Mouse (Mus musculus): ENCODE measurements around the gene Dcun1d2.
A peak's percentile ranks its signal among the peaks of the same experiment; 100 is the strongest.
"Not testable (repeated sequence)": the region's sequence is repeated elsewhere in the genome, so short reads cannot be mapped to it uniquely, and the experiment has no call there.

Dcun1d2 gene

DNA sequence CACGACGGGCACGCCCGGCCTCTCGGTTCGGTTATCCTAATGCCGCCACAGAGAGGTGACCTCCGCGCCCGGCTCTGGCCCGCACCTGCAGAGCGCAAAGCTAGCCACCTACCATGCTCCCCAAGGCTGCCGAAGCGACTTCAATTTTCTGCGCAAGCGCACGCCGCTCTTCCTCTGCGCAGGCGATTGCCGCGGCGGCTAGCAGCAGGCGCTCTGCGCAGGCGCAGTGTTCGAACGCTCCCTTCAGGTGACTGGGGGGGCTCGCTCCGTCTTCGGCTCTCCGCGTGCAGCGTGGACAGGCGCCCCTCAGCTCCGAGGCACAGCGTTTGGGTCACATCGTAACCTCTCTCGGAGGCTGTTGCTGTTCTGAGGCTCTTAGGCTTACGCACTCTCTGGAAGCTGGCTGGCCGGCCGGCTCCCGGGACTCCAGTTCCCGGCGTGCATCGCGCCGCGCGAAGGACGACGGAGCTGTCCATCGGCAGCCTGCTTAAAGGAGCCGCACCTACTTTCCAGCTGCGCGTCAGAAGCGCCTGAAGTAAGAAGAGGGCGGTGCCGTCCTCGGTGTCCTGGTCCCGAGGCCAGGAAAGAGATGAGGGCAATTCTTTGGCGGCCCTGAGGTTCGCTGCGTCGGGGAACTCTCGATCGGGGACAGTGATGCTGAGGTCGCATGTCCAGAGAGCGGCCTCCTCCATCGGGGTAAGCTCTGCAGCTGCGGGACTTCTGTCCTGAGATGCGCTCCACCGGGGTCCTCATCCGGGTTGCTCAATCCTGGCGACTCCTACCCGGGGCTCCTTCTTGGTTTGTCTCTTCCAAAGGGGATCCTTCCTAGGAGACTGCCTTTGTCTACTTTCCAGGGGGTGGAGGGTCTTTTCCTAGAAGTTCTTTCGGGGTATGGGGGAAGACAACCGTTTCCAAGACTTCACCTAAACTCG, at the start of gene Dcun1d2, which contains the start of gene Tmco3:
Gene Dcun1d2 (minus strand): TSS at position 440 of the 932 bp plus-strand sequence.
Gene Tmco3 (plus strand): TSS at position 499 of the 932 bp plus-strand sequence.
- DNase-seq (ENCODE audit: low read depth in 1 of 2, low spot score in 2 of 2) = peak; percentile 76 to 89

DNA sequence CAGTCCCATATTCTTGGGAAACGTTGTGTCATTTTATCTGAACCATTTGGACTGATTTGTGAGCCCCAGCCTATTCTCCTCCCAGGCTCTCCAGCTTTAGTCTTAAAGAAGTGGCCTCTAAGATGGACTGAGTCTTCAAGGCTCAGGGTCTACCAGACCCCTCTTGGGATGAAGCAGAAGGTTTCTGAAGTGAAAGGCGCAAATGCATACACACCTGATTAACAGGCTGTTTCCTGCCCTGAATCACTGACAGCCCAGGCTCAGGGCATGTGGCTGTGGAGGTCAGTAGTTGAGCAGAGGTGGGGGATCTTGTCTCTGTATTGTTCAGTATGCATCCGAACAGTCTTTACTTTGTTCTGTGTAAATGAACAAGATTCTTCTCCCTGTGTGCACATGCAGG, 49.7 kb upstream of the Dcun1d2 start:
- no peak for DNase-seq (ENCODE audit: low read depth in 1 of 2, low spot score in 2 of 2)

DNA sequence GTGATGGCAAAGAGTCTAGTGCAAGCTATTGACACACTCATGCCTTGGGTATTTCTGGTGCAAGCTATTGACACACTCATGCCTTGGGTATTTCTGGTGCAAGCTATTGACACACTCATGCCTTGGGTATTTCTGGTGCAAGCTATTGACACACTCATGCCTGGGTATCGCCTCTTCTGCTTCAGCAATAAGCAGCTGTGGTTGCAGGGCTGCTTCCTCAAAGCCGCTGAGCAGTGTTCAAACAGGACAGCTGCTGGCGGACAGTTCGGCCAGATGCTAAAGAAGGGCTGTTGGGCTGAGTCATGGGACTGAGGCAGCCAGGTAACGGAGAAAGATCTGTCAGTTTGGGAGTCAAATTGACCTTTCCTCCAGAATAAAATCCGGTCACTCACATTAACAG, 49.3 kb upstream of the Dcun1d2 start:
- not testable (repeated sequence) for DNase-seq (ENCODE audit: low read depth in 1 of 2, low spot score in 2 of 2)

- no peak for DNase-seq (ENCODE audit: low read depth in 1 of 2, low spot score in 2 of 2)
Observed at GRCm38 (mm10) chr8:13334671-13335070, 46.7 kb upstream of the Dcun1d2 start.

DNA sequence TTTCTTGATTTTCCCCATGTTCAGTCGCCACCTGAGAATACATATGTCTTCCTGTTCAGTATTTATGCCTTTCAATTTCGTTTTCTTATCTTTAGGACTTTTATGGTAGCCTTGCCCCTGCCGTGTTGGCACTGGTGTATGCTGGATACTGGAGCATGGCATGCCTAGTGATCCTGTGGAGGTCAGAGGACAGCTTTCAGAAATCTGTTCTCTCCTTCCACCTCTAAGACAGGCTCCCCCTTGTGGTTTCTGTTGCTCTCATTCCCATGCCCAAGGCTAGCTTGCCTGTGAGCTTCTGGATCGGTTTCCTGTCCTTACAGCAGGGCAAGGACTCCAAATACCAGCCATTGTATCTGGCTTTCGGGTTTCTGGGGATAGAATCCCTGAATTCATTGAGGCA, 38.7 kb upstream of the Dcun1d2 start:
- no peak for DNase-seq (ENCODE audit: low read depth in 1 of 2, low spot score in 2 of 2)

GRCm38 (mm10) chr8:13316671-13317070, 28.7 kb upstream of the Dcun1d2 start:
- no peak for DNase-seq (ENCODE audit: low read depth in 1 of 2, low spot score in 2 of 2)

- DNase-seq (ENCODE audit: low read depth in 1 of 2, low spot score in 2 of 2) = no peak
Observed at GRCm38 (mm10) chr8:13314922-13315321, 27.0 kb upstream of the Dcun1d2 start.

DNA sequence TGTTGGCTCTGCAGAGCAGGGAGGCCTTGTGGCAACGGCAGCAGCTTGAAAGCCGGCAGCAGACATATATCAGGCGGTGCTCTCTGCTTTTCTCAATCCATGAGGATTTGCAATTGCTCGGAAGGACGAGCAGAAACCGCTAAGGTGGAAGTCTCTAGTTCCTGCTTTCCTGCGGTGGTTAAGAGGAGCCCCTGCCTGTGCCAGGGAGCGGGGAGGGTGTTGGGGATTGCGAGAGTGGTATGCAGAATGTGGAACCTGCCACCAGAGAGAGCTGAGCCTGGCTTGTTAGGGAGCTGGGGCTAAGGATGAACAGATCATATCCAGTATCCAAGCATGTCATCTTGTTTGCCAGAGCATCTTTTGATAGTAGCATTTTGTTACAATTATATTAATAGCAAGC, 19.0 kb upstream of the Dcun1d2 start:
- DNase-seq (ENCODE audit: low read depth in 1 of 2, low spot score in 2 of 2) = no peak

DNA sequence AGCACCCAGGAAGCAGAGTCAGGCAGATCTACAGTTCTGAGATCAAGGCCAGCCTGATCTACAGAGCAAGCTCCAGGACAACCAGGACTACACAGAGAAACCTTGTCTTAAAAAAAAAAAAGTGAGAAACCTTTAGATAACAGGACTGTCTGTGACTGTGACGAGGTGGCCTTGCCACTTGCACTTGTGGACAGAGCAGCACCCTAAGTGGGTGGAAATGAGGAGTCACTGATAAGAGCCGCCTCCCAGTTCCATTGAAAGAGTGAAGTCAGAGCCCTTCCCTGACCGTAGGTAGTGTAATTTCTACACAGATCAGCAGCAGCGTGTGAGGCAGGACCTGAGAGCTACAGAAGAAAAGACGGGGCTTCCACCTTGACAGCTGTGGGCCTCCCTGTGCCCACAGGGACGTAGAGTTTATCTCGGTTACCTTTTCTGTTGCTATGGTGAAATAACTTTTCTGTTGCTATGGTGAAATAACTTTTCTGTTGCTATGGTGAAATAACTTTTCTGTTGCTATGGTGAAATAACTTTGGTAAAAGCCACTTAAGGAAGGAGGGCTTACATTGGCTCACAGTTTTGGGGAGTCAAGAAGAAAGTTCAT, 18.5 kb upstream of the Dcun1d2 start:
- DNase-seq (ENCODE audit: low read depth in 1 of 2, low spot score in 2 of 2) = no peak

DNA sequence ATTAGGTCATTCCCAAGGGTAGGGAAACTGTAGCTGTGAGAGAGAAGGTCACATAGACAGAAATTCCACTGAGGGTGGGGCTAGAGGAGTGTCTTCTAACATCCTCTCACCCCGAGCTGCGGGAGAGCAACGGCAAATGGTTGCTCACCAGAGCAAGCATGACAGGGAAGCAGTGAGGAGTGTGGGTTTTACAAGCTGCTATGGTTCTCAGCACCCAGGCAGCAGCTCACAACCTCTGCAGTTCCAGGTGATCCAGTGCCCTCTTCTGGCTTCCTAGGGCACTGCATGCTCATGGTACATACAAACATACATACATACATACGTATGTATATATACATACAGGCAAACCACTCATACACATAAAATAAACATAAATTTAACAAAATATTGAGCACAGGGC, 18.0 kb upstream of the Dcun1d2 start:
- no peak for DNase-seq (ENCODE audit: low read depth in 1 of 2, low spot score in 2 of 2)

DNA sequence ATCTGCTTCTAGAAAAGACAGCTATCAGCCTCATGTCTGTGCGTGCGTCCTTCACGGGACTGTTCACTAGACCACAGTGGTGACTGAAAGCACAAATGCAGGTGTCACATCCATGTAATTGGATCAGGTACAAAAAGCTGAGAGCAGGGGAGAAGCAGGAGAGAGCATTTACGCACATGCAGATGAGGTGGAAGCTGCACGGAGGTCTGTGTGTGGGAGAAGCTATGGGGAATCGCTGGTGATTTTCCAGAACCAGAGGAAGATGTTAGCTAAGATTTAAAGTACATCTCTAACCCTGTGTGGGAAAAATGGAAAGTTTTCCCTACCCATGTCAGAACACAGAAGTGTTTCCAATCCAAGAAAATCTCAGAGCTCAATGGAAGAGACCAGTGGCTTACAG, 17.5 kb upstream of the Dcun1d2 start:
- no peak for DNase-seq (ENCODE audit: low read depth in 1 of 2, low spot score in 2 of 2)

- DNase-seq (ENCODE audit: low read depth in 1 of 2, low spot score in 2 of 2) = no peak
Observed at GRCm38 (mm10) chr8:13301036-13301435, 13.1 kb upstream of the Dcun1d2 start.

- no peak for DNase-seq (ENCODE audit: low read depth in 1 of 2, low spot score in 2 of 2)
Observed at GRCm38 (mm10) chr8:13299571-13299970, 11.6 kb upstream of the Dcun1d2 start.

DNA sequence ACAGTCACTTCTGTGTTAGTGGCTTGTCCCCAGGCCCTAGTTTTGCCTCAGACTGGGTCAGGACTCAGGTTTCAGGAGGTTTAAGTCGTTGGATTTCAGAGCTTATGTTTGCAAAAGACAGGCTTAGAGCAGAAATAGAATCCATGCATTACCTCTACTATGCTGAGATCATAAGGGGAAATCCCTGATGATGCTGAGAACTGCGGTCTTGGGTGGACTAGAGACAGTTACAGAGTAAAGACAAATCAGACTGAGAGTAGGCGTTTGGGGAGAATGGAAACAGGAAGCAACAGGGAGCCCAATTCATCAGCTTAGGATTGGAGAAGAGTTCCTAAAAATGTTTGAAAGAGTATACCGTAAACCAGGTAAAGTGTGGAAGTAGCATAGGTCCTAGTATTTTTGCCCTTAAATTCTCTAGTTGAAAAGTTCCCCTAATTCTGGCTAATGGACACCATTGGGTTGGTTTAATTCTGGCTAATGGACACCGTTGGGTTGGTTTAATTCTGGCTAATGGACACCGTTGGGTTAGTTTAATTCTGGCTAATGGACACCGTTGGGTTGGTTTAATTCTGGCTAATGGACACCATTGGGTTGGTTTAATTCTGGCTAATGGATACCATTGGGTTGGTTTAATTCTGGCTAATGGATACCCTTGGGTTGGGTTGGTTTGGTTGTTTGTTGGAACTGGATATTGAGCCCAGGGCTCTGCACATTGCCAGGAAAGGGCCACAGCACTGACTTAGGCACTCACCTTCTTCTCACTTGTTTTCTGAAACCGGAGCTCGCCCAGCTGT, 5.9 kb upstream of the Dcun1d2 start:
- DNase-seq (ENCODE audit: low read depth in 1 of 2, low spot score in 2 of 2) = no peak

- peak; percentile 55 to 69 for DNase-seq (ENCODE audit: low read depth in 1 of 2, low spot score in 2 of 2)
Observed at GRCm38 (mm10) chr8:13292364-13292763, 4.4 kb upstream of the Dcun1d2 start.

GRCm38 (mm10) chr8:13288646-13289045, 715 bp upstream of the Dcun1d2 start:
- no peak for DNase-seq (ENCODE audit: low read depth in 1 of 2, low spot score in 2 of 2)

DNA sequence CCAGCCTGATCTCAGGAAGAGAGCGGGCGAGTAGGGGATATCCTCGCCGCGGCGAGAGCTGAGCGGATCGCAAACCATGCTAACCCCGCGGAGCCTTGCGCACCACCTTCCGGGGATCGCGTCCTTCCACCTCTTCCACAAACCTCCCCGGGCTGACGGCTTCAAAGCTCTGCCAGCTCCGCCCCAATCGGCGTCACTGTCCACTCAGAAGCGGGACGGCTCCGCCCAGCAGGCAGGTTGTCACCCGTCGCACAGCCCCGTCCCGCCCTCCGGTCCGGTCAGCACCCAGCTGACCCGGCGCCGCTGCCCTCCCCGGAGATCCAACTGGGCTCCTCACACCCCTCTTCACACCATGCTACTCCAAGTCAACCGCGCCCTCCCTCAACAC, 633 bp downstream of the Dcun1d2 start:
- peak; percentile 79 to 85 for DNase-seq (ENCODE audit: low read depth in 1 of 2, low spot score in 2 of 2)

DNA sequence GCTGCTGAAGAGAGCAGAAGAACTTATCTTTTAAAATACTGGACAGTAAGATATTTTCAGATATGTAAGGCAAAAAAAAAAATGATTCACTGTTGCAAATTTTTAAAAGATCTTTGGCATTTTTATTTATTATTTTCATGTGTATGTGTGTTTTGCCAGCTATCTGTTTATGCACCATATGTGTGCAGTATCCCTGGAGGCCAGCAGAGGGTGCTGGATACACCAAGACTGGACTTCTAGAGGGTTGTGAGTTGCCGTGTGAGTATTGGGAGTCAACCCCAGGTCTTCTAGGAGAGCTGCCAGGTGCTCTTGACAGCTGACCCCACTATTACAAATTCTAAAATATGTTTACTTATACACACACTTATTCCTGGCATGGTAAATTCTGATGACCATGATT, 4.7 kb downstream of the Dcun1d2 start:
- no peak for DNase-seq (ENCODE audit: low read depth in 1 of 2, low spot score in 2 of 2)

DNA sequence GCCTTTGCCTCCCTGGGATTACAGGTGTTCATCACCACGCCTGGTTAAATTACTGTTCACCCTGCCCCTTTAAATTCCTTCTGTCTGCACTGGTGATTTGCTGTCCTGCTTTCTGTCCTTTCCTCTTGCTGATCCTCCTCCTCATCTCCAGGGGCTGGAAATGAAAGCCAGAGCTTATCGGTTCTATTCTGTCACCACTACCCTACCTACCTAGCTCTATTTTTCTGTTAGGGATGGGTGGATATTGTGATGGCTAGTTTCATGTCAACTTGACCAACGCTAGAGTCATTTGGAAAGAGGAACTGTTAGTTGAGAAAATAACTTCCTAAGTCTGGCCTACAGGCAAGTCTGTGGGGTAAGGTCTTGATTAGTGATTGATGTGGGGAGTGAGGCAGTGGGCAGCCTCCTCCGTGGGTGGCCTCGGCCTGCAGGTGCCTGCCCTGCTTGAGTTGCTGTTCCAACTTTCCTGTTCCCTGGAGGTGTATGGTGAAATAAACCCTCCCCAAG, 10.9 kb downstream of the Dcun1d2 start:
- no peak for DNase-seq (ENCODE audit: low read depth in 1 of 2, low spot score in 2 of 2)

DNA sequence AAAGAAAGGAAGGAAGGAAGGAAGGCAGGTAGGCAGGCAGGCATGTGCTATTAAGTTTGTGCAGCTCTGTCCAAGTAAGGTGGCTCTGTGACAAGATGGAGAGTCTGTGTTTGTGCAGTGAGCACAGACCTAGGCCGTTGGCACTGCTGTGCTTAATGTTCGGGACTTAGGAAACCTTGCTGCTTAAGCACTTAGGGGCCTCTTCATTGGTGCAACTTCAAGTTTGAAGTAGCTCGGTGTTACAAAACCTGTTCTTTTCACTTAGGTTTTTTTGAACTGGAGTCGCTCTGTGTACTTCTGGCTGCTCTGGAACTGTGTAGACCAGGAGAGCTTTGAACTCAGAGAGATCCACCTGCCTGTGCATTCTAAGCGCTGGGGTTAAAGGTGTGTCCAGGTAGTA, 15.1 kb downstream of the Dcun1d2 start:
- no peak for DNase-seq (ENCODE audit: low read depth in 1 of 2, low spot score in 2 of 2)

DNA sequence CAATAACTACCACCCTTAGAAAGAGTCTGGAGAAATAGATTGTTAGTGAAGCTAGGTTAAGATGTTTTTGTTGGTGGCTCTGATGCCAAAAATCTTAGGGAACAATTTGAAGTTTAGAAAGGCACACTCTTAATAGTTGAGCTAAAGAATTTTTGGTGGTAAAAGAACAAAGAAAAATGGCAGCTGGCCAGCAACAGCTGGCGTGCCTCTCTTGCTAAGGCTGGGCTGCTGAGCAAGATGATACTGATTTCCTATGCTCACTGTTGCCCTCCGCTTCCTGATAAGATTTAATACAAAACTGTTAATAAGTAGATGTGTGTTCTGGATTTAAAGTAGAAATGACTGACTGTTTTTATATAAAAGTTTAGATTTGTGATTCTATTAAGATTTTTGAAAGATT, 20.4 kb downstream of the Dcun1d2 start:
- no peak for DNase-seq (ENCODE audit: low read depth in 1 of 2, low spot score in 2 of 2)

All from monocyte, adult 2 months (primary cell).